9 mouse cellular contexts compared by ENCODE assay signal in the genomic region with DNA sequence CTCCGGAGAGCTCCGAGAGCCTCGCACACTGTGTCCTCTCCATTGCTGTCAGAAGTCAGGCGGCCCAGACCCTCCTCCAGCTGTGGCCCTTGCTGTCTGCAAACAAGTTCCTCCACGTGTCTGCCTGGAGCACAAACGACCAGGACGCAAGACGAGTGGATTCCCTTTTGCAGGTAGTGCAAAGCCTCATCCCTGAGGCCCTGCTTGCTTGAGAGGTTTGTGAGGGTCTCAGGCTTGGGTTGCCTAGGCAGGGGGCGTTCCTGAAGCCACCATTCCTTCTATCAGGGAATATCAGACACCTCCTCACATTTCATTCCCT. TPM values are rescaled to one million over a fixed set of nuclear protein-coding genes. Genes with fewer than 3 reads are reported as not detected.
DNase-seq lines count a peak whose midpoint lies in the region; ATAC-seq and TF ChIP-seq lines count a peak whose summit lies in the region.
"Had no signal": no experiment of that assay in that cellular context is flagged by ENCODE, and none has a peak within 500 bp of the region (broad histone marks: within the 10 kb centered on the region; RNA-seq: fewer than 3 reads in every experiment).

No protein-coding gene starts in this region.

- peak overlapping the region; percentile 77 for H3K4me3 ChIP-seq in left cerebral cortex, adult 2 months
- peak overlapping the region; percentile 52 for H3K4me3 ChIP-seq in forebrain, embryonic 10.5 days
- peak overlapping the region; percentile 42 for H3K4me3 ChIP-seq in limb, embryonic 10.5 days
- H3K4me3 ChIP-seq in neural tube, embryonic 13.5 days, result peak overlapping the region; percentile 41

- no peak for DNase-seq in left cerebral cortex, adult 2 months (ENCODE audit: extremely low spot score in 1 of 2, low spot score in 2 of 2)
- DNase-seq in left cerebral cortex, adult 18-20 months (ENCODE audit: low spot score in 2 of 2), result no peak
- no peak for DNase-seq in forebrain, embryonic 10.5 days (ENCODE audit: extremely low spot score, low spot score)
- no peak for DNase-seq in limb, embryonic 10.5 days (ENCODE audit: low spot score)
- no peak for DNase-seq in left cerebral cortex, adult 11 months (ENCODE audit: low spot score)
- no peak for DNase-seq in MN1 (ENCODE audit: low spot score)
- no peak for DNase-seq in lung, postnatal 36 days

- H3K9ac ChIP-seq in neural tube, embryonic 13.5 days, result 0 out of 2 replicates have a peak overlapping the region, but pooled peaks have one; percentile 53

- H3K36me3 ChIP-seq in forebrain, embryonic 10.5 days (replicated peaks), result no peaks in the 10 kb centered on the region
- H3K36me3 ChIP-seq in limb, embryonic 10.5 days, result no peaks in the 10 kb centered on the region
- H3K36me3 ChIP-seq in neural tube, embryonic 13.5 days, result no peaks in the 10 kb centered on the region

- TF ChIP-seq CTCF in left cerebral cortex, adult 2 months (IDR thresholded peaks at IDR 0.05), result no peak

- H3K9me3 ChIP-seq in forebrain, embryonic 10.5 days, result no peaks in the 10 kb centered on the region
- H3K9me3 ChIP-seq in limb, embryonic 10.5 days (replicated peaks), result no peaks in the 10 kb centered on the region
- H3K9me3 ChIP-seq in neural tube, embryonic 13.5 days, result no peaks in the 10 kb centered on the region

- peaks cover 56% of the 10 kb centered on the region for H3K27me3 ChIP-seq in forebrain, embryonic 10.5 days (ENCODE audit: poor library complexity, severe bottlenecking)
- H3K27me3 ChIP-seq in limb, embryonic 10.5 days (ENCODE audit: low read depth, poor library complexity, severe bottlenecking), result peaks cover 55% of the 10 kb centered on the region
- H3K27me3 ChIP-seq in neural tube, embryonic 13.5 days, result peaks cover 71% of the 10 kb centered on the region

- H3K27ac ChIP-seq in left cerebral cortex, adult 2 months, result peak overlapping the region; percentile 50; the same call in 1 of the 2 replicates
- no peak overlapping the region for H3K27ac ChIP-seq in forebrain, embryonic 10.5 days
- no peak overlapping the region for H3K27ac ChIP-seq in limb, embryonic 10.5 days
- no peak overlapping the region for H3K27ac ChIP-seq in neural tube, embryonic 13.5 days (replicated peaks)

- WGBS in forebrain, embryonic 10.5 days, result 3% methylated on average over 9 of the region's 9 CpGs
- 3% methylated on average over 9 of the region's 9 CpGs for WGBS in limb, embryonic 10.5 days
- 2% methylated on average over 9 of the region's 9 CpGs for WGBS in neural tube, embryonic 13.5 days

- no peak for ATAC-seq in neural tube, embryonic 13.5 days (ENCODE audit: low read depth)

- intact Hi-C loops in left cerebral cortex, adult 2 months (cut with DNase I), result no loop called here

- peaks cover 11% of the 10 kb centered on the region for H3K4me1 ChIP-seq in forebrain, embryonic 10.5 days
- H3K4me1 ChIP-seq in limb, embryonic 10.5 days, result peaks cover 11% of the 10 kb centered on the region
- peaks cover 12% of the 10 kb centered on the region for H3K4me1 ChIP-seq in neural tube, embryonic 13.5 days (replicated peaks)

- peak overlapping the region; percentile 70 for H3K4me2 ChIP-seq in neural tube, embryonic 13.5 days

RNA-seq across cellular contexts. Expression of a gene that starts 0.3 kb away (rescaled TPM):
- 10 to 100 TPM; 69.2 to 71.8 TPM for total RNA-seq in left cerebral cortex, adult 2 months (2021)
- total RNA-seq in left cerebral cortex, adult 18-20 months (2021), result 10 to 100 TPM; 77.5 to 84.7 TPM
- polyA plus RNA-seq in forebrain, embryonic 10.5 days (2016; fragmentation: Nextera tagmentation; extraction: Ambion mirVana), result not detected in 2 replicates
- not detected in 2 replicates for polyA plus RNA-seq in limb, embryonic 10.5 days (2016; fragmentation: Nextera tagmentation; extraction: Ambion mirVana)
- polyA plus RNA-seq in neural tube, embryonic 13.5 days (2015; fragmentation: Nextera tagmentation; extraction: Ambion mirVana), result 0.17 TPM in 1 of 2 replicates, not detected in the other

RNA-seq across cellular contexts. Expression of a gene that starts 10.8 kb away (rescaled TPM):
- 10 to 100 TPM; 15.1 to 17.7 TPM for total RNA-seq in left cerebral cortex, adult 2 months (2021)
- 10 to 100 TPM; 12.0 to 13.1 TPM for total RNA-seq in left cerebral cortex, adult 18-20 months (2021)
- 10.7 and 10.8 TPM in 2 replicates for polyA plus RNA-seq in forebrain, embryonic 10.5 days (2016; fragmentation: Nextera tagmentation; extraction: Ambion mirVana)
- 6.4 and 7.9 TPM in 2 replicates for polyA plus RNA-seq in limb, embryonic 10.5 days (2016; fragmentation: Nextera tagmentation; extraction: Ambion mirVana)
- 2.8 and 3.8 TPM in 2 replicates for polyA plus RNA-seq in neural tube, embryonic 13.5 days (2015; fragmentation: Nextera tagmentation; extraction: Ambion mirVana)

RNA-seq across cellular contexts. Expression of a gene that starts 37.0 kb away (rescaled TPM):
- 100 to 1,000 TPM; 221 to 226 TPM for total RNA-seq in left cerebral cortex, adult 2 months (2021)
- total RNA-seq in left cerebral cortex, adult 18-20 months (2021), result 100 to 1,000 TPM; 216 to 223 TPM
- polyA plus RNA-seq in forebrain, embryonic 10.5 days (2016; fragmentation: Nextera tagmentation; extraction: Ambion mirVana), result 15.5 and 16.8 TPM in 2 replicates
- 8.4 and 9.3 TPM in 2 replicates for polyA plus RNA-seq in limb, embryonic 10.5 days (2016; fragmentation: Nextera tagmentation; extraction: Ambion mirVana)
- polyA plus RNA-seq in neural tube, embryonic 13.5 days (2015; fragmentation: Nextera tagmentation; extraction: Ambion mirVana), result 60.3 and 62.3 TPM in 2 replicates
- total RNA-seq: common myeloid progenitor, adult 5-6 weeks had no signal
